Mouse (Mus musculus): ENCODE measurements around the gene Ankar. TPM values are rescaled to one million over a fixed set of nuclear protein-coding genes. Genes with fewer than 3 reads are reported as not detected.

Ankar gene
- total and polyA plus RNA-seq, 3 experiments: 0.05 TPM; not detected in 2

DNA sequence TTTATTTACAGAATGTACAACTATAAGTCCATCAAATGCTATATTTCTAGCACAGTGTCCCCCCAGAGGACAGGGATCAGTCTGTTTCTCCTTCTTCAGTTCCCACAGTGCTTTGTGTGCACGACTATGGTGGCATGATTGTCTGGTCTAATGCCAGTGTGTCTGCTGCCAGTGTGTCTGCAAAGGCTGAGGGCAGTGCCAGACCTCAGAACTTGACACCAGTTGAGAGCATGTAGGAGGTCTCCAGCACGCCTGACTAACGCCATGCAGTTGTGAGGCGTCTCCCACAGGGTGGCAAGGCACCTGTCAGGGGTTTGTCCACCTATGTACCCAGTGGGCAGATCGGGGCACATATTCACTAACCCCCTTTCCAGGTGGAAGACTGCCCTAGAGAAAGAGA lies 99.6 kb downstream of the Ankar start:
- no peak for ATAC-seq (ENCODE audit: extremely low read depth, insufficient number of reproducible peaks, low FRiP score, poor library complexity, severe bottlenecking)
- Histone ChIP-seq H3K27me3 (ENCODE audit: insufficient read depth, low read length) (no peaks in the 10 kb centered on the region), H3K36me3 (replicated peaks) (peaks cover 90% of the 10 kb centered on the region), H3K4me3 (ENCODE audit: low read depth, low read length) (no peak overlapping the region), H3K9me3 (replicated peaks) (no peaks in the 10 kb centered on the region), H3K4me1 (ENCODE audit: insufficient read depth, low read depth, low read length) (no peaks in the 10 kb centered on the region)
- no peak for DNase-seq (ENCODE audit: low spot score)
- no peak for TF ChIP-seq GATA2 (IDR thresholded peaks at IDR 0.05; ENCODE audit: borderline replicate concordance, low read depth, low read length)
- TF ChIP-seq CTCF (IDR thresholded peaks at IDR 0.05; ENCODE audit: low read depth, low read length): no peak
- no peak for TF ChIP-seq TAL1 (conservative IDR thresholded peaks at IDR 0.05; ENCODE audit: low read depth, low read length)
- TF ChIP-seq GATA1 (IDR thresholded peaks at IDR 0.05; ENCODE audit: borderline replicate concordance, low read length): no peak
- no peak for TF ChIP-seq POLR2AphosphoS5 (IDR thresholded peaks at IDR 0.05; ENCODE audit: insufficient replicate concordance, low read depth, low read length)

DNA sequence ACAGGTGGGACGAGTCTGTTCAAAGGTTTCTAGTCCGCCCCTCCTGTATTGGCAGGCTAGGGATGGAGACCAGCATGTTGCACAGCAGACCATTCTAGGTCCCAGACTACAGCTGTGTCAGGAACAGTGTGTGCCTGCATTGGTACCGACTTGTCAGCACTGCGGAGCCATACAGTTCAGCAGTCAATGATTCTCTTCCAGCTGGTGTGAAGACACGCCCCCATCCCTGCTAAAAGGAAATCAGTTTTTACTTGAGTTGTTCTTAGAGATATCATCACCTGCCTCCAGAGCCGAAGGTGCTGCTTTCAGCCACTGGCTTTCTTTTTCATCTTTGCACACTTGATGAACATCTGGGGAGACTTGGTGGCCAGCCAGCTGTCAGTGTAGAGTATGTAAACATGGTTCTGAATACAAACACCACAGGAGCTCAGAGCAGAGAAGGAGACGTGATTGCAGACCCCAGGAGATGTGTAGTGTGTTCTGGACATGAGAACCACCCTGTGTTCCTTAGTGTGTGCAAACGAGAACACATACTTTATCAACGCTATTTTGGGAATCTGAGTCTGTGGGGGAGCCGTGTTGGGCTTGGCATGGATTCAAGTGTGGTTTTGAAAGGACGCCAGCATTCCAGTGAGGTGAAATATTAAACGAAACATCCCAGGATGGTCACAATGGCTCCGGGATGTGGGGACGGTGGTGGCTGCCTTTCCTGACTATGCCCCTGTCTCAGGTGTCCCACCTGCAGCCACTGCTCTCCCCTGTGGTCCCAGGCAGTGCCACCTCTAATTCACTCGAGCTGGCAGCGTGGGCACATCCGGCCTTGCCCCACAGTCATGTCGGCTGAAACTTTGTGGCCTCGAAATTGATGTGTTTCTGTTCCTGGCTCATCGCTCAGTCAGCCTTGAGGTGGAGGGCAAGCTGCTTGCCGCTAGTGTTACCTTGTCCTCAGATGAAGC lies 101.0 kb downstream of the Ankar start:
- peak overlapping the region; percentile 5; the same call in 1 of the 2 replicates for H3K4me3 ChIP-seq (ENCODE audit: low read depth, low read length)
- DNase-seq (ENCODE audit: low spot score) (no peak), ATAC-seq (ENCODE audit: extremely low read depth, insufficient number of reproducible peaks, low FRiP score, poor library complexity, severe bottlenecking) (no peak)
- peaks cover 92% of the 10 kb centered on the region for H3K36me3 ChIP-seq (replicated peaks)
- TF ChIP-seq POLR2AphosphoS5 (IDR thresholded peaks at IDR 0.05; ENCODE audit: insufficient replicate concordance, low read depth, low read length) (no peak), GATA1 (IDR thresholded peaks at IDR 0.05; ENCODE audit: borderline replicate concordance, low read length) (no peak), TAL1 (conservative IDR thresholded peaks at IDR 0.05; ENCODE audit: low read depth, low read length) (no peak)
- H3K4me1 ChIP-seq (ENCODE audit: insufficient read depth, low read depth, low read length): no peaks in the 10 kb centered on the region
- H3K9me3 ChIP-seq (replicated peaks): no peaks in the 10 kb centered on the region
- H3K27me3 ChIP-seq (ENCODE audit: insufficient read depth, low read length): no peaks in the 10 kb centered on the region

GRCm38 (mm10) chr1:72596231-72596630 lies 104.1 kb downstream of the Ankar start:
- ATAC-seq (ENCODE audit: extremely low read depth, insufficient number of reproducible peaks, low FRiP score, poor library complexity, severe bottlenecking) (no peak), DNase-seq (ENCODE audit: low spot score) (no peak)
- Histone ChIP-seq H3K27me3 (ENCODE audit: insufficient read depth, low read length) (no peaks in the 10 kb centered on the region), H3K4me3 (ENCODE audit: low read depth, low read length) (no peak overlapping the region), H3K4me1 (ENCODE audit: insufficient read depth, low read depth, low read length) (no peaks in the 10 kb centered on the region), H3K9me3 (replicated peaks) (no peaks in the 10 kb centered on the region), H3K36me3 (replicated peaks) (peaks cover 97% of the 10 kb centered on the region)
- TF ChIP-seq GATA1 (IDR thresholded peaks at IDR 0.05; ENCODE audit: borderline replicate concordance, low read length) (no peak), GATA2 (IDR thresholded peaks at IDR 0.05; ENCODE audit: borderline replicate concordance, low read depth, low read length) (no peak), TAL1 (conservative IDR thresholded peaks at IDR 0.05; ENCODE audit: low read depth, low read length) (no peak), POLR2AphosphoS5 (IDR thresholded peaks at IDR 0.05; ENCODE audit: insufficient replicate concordance, low read depth, low read length) (no peak), CTCF (IDR thresholded peaks at IDR 0.05; ENCODE audit: low read depth, low read length) (no peak)

DNA sequence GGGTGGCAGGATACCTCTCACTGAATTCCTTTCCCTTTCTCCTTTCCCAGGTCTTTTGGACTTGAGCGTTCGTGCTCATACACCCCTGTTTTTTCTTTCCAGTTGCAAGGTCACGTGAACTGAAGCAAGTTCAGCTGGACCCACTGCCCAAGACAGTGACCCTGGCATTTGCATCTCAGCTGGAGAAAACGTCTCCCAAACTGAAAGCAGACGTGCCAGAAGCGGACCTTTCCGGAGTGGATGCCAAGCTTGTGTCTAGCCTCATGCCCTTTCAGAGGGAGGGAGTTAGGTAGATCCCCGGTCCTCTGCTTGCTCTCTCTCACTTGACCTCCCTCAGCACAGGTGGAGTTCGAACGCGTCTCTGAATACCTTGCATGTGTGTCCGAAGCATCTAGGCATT lies 104.7 kb downstream of the Ankar start:
- Histone ChIP-seq H3K36me3 (replicated peaks) (peaks cover 97% of the 10 kb centered on the region), H3K27me3 (ENCODE audit: insufficient read depth, low read length) (no peaks in the 10 kb centered on the region), H3K4me1 (ENCODE audit: insufficient read depth, low read depth, low read length) (no peaks in the 10 kb centered on the region), H3K9me3 (replicated peaks) (no peaks in the 10 kb centered on the region), H3K4me3 (ENCODE audit: low read depth, low read length) (no peak overlapping the region)
- DNase-seq (ENCODE audit: low spot score) (no peak), ATAC-seq (ENCODE audit: extremely low read depth, insufficient number of reproducible peaks, low FRiP score, poor library complexity, severe bottlenecking) (no peak)
- TF ChIP-seq TAL1 (conservative IDR thresholded peaks at IDR 0.05; ENCODE audit: low read depth, low read length) (no peak), POLR2AphosphoS5 (IDR thresholded peaks at IDR 0.05; ENCODE audit: insufficient replicate concordance, low read depth, low read length) (no peak), GATA1 (IDR thresholded peaks at IDR 0.05; ENCODE audit: borderline replicate concordance, low read length) (no peak), GATA2 (IDR thresholded peaks at IDR 0.05; ENCODE audit: borderline replicate concordance, low read depth, low read length) (no peak), CTCF (IDR thresholded peaks at IDR 0.05; ENCODE audit: low read depth, low read length) (no peak)

DNA sequence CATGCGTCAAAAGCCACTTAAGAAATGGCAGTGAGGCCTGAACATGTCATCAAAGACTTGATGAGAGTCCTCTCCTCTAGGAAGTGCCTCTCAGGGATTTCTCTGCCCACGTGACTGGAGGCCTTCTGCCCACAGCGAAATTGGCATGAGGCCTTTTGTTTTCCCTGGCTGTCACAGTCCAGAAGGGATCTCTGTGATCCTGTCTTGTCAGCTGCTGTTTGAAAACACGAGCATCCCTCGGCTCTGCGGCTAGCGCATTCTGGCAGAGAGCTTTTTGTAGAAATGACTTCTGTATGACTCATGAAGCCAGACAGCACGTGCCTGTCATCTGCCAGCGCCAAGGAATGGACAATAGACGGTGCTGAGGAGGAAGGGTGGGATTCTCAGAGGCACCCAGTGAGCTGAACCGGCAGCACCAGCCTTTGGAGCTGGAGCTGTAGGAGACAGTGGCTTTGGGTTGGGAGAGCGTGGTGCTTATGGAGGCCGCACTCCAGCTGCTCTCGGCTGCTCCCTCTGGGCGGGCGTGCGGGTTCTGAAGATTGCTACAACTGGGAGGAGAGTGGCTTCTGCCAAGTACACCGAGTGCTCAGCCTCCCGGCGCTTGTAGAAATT lies 106.9 kb downstream of the Ankar start:
- ATAC-seq (ENCODE audit: extremely low read depth, insufficient number of reproducible peaks, low FRiP score, poor library complexity, severe bottlenecking) (no peak), DNase-seq (ENCODE audit: low spot score) (no peak)
- no peak for TF ChIP-seq CTCF (IDR thresholded peaks at IDR 0.05; ENCODE audit: low read depth, low read length)
- no peak for TF ChIP-seq POLR2AphosphoS5 (IDR thresholded peaks at IDR 0.05; ENCODE audit: insufficient replicate concordance, low read depth, low read length)
- TF ChIP-seq TAL1 (conservative IDR thresholded peaks at IDR 0.05; ENCODE audit: low read depth, low read length): no peak
- TF ChIP-seq GATA2 (IDR thresholded peaks at IDR 0.05; ENCODE audit: borderline replicate concordance, low read depth, low read length): no peak
- no peak for TF ChIP-seq GATA1 (IDR thresholded peaks at IDR 0.05; ENCODE audit: borderline replicate concordance, low read length)
- Histone ChIP-seq H3K4me3 (ENCODE audit: low read depth, low read length) (no peak overlapping the region), H3K36me3 (replicated peaks) (peaks cover 94% of the 10 kb centered on the region), H3K9me3 (replicated peaks) (no peaks in the 10 kb centered on the region), H3K4me1 (ENCODE audit: insufficient read depth, low read depth, low read length) (no peaks in the 10 kb centered on the region), H3K27me3 (ENCODE audit: insufficient read depth, low read length) (no peaks in the 10 kb centered on the region)

Other genes starting within 250 kb of the Ankar start
- not detected in 2 replicates for gene March4, start 163.6 kb downstream of the Ankar start, total RNA-seq (2014; fragmentation: Nextera tagmentation)
- gene March4, start 163.6 kb downstream of the Ankar start, total RNA-seq (2017): 0.05 and 0.06 TPM in 2 replicates
- not detected in 2 replicates for gene March4, start 163.6 kb downstream of the Ankar start, polyA plus RNA-seq (2012)
- gene Smarcal1, start 117.3 kb downstream of the Ankar start, total RNA-seq (2014; fragmentation: Nextera tagmentation): 41.8 and 48.1 TPM in 2 replicates
- 35.9 and 39.2 TPM in 2 replicates for gene Smarcal1, start 117.3 kb downstream of the Ankar start, total RNA-seq (2017)
- gene Smarcal1, start 117.3 kb downstream of the Ankar start, polyA plus RNA-seq (2012): 4.4 and 10.6 TPM in 2 replicates
- 292 and 302 TPM in 2 replicates for gene Rpl37a, start 10.7 kb upstream of the Ankar start, total RNA-seq (2014; fragmentation: Nextera tagmentation)
- gene Rpl37a, start 10.7 kb upstream of the Ankar start, total RNA-seq (2017): 1,269 and 1,321 TPM in 2 replicates
- 154 and 162 TPM in 2 replicates for gene Rpl37a, start 10.7 kb upstream of the Ankar start, polyA plus RNA-seq (2012)
- gene Igfbp2, start 123.9 kb upstream of the Ankar start, total RNA-seq (2014; fragmentation: Nextera tagmentation): not detected in 2 replicates
- gene Igfbp2, start 123.9 kb upstream of the Ankar start, total RNA-seq (2017): 0.29 and 0.55 TPM in 2 replicates
- not detected in 2 replicates for gene Igfbp2, start 123.9 kb upstream of the Ankar start, polyA plus RNA-seq (2012)
- not detected in 2 replicates for gene Igfbp5, start 174.3 kb upstream of the Ankar start, total RNA-seq (2014; fragmentation: Nextera tagmentation)
- 0.11 and 0.17 TPM in 2 replicates for gene Igfbp5, start 174.3 kb upstream of the Ankar start, total RNA-seq (2017)
- 0.01 TPM in 1 of 2 replicates, not detected in the other for gene Igfbp5, start 174.3 kb upstream of the Ankar start, polyA plus RNA-seq (2012)

Data from G1E (cell line).